Mouse (Mus musculus) liver, adult 10 weeks (tissue): ENCODE results near the gene Nfyc. TPM values are rescaled to one million over a fixed set of nuclear protein-coding genes. Genes with fewer than 3 reads are reported as not detected.

Source experiments
- polyA plus RNA-seq: library from polyadenylated mRNA; stranded (reverse); fragments of 350-450 nt; fragmentation: Illumina TruSeq; extraction: RNeasy Lipid Tissue Mini Kit (QIAGEN cat#74804); gene quantifications from one replicate; pipeline ENCODE4 v1.2.3, GENCODE M21; 2014; ENCODE audit warnings: low read depth, low replicate concordance

The Nfyc gene
- polyA plus RNA-seq: 12.9 TPM

GRCm38 (mm10) chr4:120831472-120831871 lies at the start of gene Nfyc:
TSS of gene Nfyc (minus strand) at chr4:120831572.

GRCm38 (mm10) chr4:120854588-120855319 lies 23.4 kb upstream of the Nfyc start, which contains the start of gene Rims3:
TSS of gene Rims3 (plus strand) at chr4:120854816.

GRCm38 (mm10) chr4:120747941-120748866 lies 83.2 kb downstream of the Nfyc start, which contains the start of gene Kcnq4:
TSS of gene Kcnq4 (minus strand) at chr4:120748612.

Other genes with a start within 250 kb of the Nfyc start
- gene Gm8439, start 242.8 kb downstream of the Nfyc start, polyA plus RNA-seq: not detected
- gene Cited4, start 165.0 kb downstream of the Nfyc start, polyA plus RNA-seq: not detected
- not detected for gene Kcnq4, start 83.0 kb downstream of the Nfyc start, polyA plus RNA-seq
- 0.37 TPM for gene Rims3, start 23.2 kb upstream of the Nfyc start, polyA plus RNA-seq
- 3.1 TPM for gene Exo5, start 93.4 kb upstream of the Nfyc start, polyA plus RNA-seq
- gene Zfp69, start 120.1 kb upstream of the Nfyc start, polyA plus RNA-seq: 0.79 TPM
- gene Smap2, start 185.7 kb upstream of the Nfyc start, polyA plus RNA-seq: 24.1 TPM
- gene Col9a2, start 207.8 kb upstream of the Nfyc start, polyA plus RNA-seq: not detected